Mouse (Mus musculus) lung, postnatal 25 days (tissue): ENCODE measurements around the gene Tmem63b.
A peak's percentile ranks its signal among the peaks of the same experiment; 100 is the strongest.
"Not testable (repeated sequence)": the region's sequence is repeated elsewhere in the genome, so short reads cannot be mapped to it uniquely, and the experiment has no call there.

ENCODE experiments used
- DNase-seq: peaks from one replicate; pipeline ENCODE4 v3.0.0; 2022; ENCODE audit warnings: low spot score

Tmem63b gene

DNA sequence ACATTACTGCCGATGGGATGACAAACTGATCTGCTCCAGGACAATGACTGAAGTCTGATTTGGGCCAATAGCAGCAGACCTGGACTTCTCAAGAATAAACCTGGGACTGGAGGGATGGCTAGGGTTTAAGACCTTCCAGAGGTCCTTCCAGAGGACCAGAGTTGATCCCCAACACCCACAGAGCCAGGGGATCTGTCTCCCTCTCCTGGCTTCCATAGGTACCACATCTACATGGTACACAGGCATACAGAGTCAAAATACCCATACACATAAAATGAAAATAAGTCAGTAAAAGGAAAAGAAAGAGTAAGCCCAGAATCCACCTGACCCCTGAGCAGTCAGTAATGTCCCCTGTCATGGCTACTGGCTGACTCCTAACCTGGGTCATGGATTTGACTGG lies 14.9 kb downstream of the Tmem63b start:
- DNase-seq = no peak

DNA sequence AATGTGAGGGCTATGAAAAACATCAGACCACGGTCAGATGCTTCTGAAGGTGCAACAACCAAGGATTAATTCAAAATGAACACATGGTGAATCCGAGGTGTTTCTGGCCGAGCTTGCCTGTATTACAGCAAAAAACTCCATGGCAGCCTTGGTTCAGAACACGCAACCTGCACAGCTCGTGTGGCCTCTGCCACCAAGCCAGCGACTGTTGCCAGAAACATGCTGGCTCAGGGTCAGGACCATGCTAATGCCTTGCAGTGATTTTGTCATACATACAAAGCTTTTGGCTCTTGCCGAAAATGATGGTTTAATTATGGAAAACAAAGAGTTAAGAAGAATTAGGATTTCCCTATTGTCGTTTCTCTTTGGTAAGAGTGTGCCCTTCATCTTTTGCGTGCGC lies 18.7 kb downstream of the Tmem63b start:
- DNase-seq = no peak

- no peak for DNase-seq
Observed at GRCm38 (mm10) chr17:45667481-45667880, 19.2 kb downstream of the Tmem63b start.

- DNase-seq = no peak
Observed at GRCm38 (mm10) chr17:45666091-45666490, 20.6 kb downstream of the Tmem63b start.

GRCm38 (mm10) chr17:45664608-45665007 lies 22.1 kb downstream of the Tmem63b start:
- peak; percentile 27 for DNase-seq

GRCm38 (mm10) chr17:45663106-45663919 lies 23.4 kb downstream of the Tmem63b start:
- DNase-seq = peak; percentile 59

GRCm38 (mm10) chr17:45659225-45659624 lies 27.5 kb downstream of the Tmem63b start, which contains the start of gene Capn11:
Gene Capn11 (minus strand): TSS chr17:45659325.
- no peak for DNase-seq

GRCm38 (mm10) chr17:45655820-45656219 lies 30.9 kb downstream of the Tmem63b start:
- no peak for DNase-seq

GRCm38 (mm10) chr17:45653233-45653632 lies 33.5 kb downstream of the Tmem63b start:
- DNase-seq = no peak

DNA sequence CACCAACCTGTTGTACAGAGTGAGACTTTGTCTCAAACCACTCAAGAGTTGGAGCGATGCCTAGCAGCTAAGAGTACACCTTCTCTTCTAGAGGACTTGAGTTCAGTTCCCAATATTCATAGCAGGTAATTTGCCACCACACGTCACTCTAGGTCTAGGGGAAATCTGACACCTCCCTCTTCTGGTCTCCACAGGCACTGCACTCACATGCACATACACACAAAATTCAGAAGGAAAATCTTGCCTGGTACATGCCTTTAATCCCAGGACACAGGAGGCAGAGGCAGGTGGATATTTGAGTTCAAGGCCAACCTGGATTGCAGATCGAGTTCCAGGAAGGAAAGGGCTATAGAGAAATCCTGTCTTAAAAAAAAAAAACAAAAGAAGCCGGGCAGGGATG lies 42.5 kb downstream of the Tmem63b start:
- no peak for DNase-seq

DNA sequence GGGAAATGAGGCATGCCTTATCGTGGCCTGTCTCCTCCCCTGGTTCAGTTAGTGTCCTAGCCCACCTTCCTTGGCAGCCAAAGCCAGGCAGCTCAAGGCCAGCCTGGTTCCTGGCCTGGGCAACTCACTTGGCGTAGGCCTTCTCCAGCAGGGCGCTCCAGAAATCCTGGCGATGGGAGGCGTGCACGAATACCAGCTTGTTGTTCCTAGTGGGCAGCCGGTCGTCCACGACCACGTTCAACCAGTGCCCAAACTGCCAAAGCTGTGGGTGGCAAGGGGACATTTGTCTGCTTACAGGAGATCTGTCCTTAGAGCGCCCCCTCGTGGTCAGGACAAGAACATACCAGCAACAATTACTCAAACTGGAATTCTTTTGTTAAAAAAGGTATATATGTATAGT lies 44.0 kb downstream of the Tmem63b start:
- DNase-seq = peak; percentile 57

GRCm38 (mm10) chr17:45641981-45642380 lies 44.7 kb downstream of the Tmem63b start:
- DNase-seq = no peak

DNA sequence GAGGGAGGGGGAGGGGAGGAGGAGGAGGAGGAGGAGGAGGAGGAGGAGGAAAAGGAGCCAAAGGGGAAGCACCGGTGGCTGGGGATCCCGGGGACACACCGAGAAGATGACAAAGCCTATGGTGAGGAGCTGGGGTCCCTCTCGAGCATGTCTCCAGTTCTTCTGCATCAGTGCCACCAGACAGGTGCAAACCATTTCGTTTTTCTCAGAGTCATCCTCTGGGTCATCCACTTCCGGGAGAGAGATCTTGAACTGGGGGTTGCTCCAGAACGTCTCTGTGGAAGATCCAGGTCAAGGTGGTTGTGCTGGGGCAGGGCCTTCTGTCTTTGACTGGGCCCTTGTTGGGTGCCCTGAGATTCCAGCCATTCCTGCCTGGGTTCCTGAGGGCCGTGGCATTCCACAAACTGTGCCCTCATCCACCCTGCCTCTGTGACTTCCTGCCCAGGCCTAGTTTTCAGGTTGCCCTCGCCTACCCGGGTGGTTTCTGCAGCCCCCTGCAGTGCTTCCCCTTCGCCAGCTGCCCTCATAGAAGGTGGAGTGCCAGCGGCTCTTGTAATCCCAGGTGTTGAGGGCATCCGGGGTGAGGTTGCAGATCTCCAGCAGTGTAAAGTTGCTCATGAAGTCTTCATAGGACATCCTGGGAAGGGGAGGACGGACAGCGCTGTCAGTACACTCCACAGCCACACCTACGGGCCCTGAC lies 48.0 kb downstream of the Tmem63b start:
- DNase-seq = no peak

- DNase-seq = no peak
Observed at GRCm38 (mm10) chr17:45634033-45634432, 52.7 kb downstream of the Tmem63b start.

GRCm38 (mm10) chr17:45631940-45632339 lies 54.8 kb downstream of the Tmem63b start:
- DNase-seq = no peak

DNA sequence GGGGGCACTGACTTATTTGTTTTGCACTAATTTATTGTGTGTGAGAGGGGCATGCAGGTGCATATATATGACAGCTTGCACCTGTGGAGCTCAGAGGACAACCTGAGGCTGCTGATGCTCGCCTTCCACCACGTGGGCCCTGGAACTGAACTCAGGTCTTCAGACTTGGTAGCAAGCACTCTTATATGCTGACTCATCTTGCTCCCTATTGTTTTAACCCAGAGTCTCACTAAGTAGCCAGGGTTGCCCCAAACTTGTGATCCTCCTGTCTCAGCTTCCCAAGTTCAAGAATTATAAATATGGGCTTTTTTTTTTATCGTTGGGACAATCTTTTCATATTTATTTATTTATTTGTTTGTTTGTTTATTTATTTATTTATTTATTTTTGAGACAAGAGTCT lies 55.7 kb downstream of the Tmem63b start:
- no peak for DNase-seq

DNA sequence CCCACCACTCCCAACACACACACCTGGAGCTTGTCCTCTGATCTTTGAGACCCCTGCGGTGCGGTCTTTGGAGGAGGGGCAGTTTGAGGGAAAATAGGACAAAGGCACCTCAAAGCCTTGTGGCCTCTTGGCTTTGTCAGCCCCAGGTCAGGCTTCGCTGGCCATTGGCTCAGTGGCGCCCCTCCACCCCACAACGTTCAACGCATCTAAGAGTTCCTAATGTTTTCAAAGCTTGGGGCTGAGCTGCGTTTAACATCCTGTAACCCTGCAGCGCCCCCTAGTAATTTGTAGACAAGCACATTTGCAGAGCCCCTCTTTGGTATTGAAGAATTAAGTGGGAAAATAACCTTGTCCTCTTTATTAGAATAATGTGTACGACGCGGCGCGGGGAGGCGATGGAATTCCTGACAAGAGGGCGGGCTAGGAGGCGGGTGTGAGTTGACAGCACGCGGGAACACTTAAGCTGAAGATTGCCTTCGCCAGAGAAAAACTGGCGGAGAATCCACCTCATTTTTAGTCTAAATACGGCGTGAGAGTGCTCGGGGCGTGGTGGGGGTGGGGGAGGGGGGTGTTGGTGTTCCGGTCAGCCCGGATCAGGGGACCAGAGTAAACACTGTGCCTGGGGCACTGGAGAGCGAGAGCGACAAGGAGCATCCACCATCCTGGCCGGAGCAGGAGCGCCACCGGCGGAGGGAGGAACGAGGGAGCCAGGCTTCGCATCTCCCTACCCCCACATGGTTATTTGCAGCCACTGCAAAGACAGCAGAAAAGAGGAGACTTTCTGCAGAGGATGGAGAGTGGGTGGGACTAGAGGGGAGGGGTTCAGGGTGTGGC lies 56.6 kb downstream of the Tmem63b start:
- DNase-seq = peak; percentile 59

DNA sequence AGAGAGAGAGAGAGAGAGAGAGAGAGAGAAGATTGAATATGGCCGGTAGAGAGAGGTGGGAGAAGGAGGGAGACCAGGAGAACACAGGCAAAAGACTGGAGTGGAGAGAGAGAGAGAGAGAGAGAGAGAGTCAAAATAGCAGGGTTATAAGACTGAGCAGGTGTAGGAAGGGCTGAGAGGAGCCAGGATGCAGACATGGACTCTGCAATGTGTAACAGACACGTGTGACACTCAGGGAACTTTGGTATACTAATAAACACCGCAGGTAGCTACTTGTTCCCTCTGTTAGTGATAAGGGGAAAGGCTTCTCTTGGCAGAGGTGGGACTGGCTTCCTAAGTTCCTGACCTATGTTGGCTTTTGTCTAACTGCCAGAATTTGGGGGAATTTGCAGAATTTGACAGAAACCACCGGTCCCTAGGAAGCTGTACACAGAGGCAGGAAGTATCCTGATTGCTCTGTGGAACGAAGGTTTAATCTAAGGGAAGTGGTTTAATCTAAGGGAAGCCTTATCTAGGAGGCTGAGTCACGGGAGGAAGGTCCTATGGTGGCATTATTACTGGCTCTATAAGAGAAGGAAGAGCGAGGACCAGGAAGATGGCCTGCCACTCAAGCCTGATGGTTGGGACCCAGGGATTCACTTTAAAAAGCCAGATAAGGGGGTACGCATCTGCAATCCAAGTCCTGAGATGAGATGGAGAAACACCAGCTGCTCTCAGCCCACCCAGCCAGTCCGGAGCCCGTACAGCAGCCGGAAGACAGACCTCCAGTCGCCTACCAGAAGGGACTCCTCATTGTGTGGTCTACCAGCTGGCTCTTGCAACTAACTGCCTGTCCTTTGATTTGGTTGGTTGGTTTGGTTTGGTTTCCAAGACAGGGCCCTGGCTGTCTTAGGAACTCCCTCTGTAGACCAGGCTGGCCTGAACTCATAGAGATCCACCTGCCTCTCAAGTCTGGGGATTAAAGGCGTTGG lies 57.5 kb downstream of the Tmem63b start:
- DNase-seq = no peak

GRCm38 (mm10) chr17:45628160-45628559 lies 58.5 kb downstream of the Tmem63b start:
- no peak for DNase-seq

GRCm38 (mm10) chr17:45626577-45627134 lies 60.0 kb downstream of the Tmem63b start:
- peak; percentile 85 for DNase-seq

DNA sequence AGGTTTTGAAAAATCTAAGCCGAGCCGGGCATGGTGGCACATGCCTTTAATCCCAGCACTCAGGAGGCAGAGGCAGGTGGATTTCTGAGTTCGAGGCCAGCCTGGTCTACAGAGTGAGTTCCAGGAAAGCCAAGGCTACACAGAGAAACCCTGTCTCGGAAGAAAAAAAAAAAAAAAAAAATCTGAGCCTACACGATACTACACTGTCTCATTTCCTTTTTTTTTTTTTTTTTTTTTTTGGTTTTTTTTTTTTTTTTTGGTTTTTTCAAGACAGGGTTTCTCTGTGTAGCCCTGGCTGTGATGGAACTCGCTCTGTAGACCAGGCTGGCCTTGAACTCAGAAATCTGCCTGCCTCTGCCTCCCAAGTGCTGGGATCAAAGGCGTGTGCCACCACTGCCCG lies 63.3 kb downstream of the Tmem63b start:
- DNase-seq = not testable (repeated sequence)
